Mouse (Mus musculus): ENCODE results near the gene Lcat.

Gene Lcat

DNA sequence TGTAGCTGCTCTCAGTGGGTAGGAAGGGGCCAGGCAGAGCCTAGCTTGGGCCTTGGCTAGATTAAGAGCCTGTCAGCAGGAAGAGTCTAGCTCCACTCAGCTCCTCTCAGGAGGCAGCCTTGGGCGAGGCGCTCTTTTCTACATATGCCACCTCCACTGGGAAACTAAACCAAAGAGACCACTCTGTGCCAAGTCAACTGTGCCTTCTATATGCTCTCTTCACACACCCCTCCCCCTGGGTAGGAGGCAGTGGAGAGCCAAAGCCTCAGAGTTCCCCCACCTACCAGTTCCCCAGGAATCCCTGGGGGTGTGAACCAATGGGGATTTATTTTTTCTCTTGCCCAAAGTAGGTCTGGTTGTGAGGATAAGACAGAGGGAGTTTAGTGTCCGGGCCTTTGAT, 11.9 kb downstream of the Lcat start:
- TF ChIP-seq GATA4 (IDR thresholded peaks at IDR 0.05; ENCODE audit: insufficient replicate concordance, low read length): no peak

DNA sequence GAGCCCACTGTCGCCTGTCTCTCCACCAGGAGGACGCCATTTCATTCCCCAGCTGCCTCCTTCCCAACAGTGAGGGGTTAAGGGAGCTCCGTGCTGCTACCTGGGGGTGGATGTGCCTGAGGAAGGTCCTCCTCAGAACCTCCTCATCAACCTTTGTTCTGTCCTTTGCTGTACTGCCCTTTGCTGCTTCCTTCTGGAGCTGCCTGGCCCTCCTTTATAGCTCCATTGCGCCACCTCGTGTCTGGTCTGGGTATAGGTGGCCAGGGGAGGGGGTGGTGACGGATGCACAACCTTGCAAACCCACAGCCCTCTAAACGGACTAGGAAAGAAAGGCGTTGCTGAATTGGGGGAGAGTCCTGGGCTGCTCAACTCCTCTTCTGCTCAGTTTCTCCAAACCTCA, 12.6 kb downstream of the Lcat start:
- no peak for TF ChIP-seq GATA4 (IDR thresholded peaks at IDR 0.05; ENCODE audit: insufficient replicate concordance, low read length)

DNA sequence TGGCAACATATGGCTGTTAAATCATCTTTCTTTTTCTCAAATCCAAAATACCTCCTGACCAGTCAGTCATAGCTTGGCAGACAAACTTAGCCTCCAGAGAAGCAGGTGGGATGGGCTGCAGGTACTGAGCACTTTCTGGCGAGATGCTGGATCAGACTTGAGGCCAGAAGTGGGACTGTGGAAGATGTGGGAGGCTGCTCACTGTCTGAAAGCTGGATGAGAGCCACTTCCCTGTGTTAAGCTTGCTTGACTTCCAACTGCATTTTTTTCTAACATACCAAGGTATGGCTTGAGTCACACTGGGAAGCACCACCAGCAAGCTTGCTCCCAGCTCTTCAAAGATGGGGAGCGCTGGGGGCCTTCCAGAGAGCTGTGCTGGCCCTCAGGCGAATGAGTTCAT, 18.1 kb downstream of the Lcat start:
- no peak for TF ChIP-seq GATA4 (IDR thresholded peaks at IDR 0.05; ENCODE audit: insufficient replicate concordance, low read length)

DNA sequence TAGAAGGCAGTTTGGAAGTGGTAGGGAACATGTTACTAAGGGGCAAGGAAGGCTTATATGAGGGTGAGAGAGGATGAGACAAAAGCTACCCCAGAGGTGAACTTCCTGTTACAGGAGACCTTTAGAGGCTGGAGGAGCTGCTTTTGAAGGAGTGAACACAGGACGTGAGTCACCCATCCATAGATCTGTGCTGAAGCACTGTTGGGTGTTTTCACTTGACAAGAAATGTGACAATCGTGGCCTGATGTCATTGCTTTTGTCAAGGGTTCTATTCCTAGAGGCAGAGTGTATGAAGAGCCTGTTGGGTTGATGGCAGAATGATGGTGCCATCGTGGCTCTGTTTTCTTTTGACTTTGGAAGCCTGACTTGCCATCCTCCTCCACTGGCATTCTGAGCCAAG, 23.8 kb downstream of the Lcat start:
- TF ChIP-seq GATA4 (IDR thresholded peaks at IDR 0.05; ENCODE audit: insufficient replicate concordance, low read length): no peak

DNA sequence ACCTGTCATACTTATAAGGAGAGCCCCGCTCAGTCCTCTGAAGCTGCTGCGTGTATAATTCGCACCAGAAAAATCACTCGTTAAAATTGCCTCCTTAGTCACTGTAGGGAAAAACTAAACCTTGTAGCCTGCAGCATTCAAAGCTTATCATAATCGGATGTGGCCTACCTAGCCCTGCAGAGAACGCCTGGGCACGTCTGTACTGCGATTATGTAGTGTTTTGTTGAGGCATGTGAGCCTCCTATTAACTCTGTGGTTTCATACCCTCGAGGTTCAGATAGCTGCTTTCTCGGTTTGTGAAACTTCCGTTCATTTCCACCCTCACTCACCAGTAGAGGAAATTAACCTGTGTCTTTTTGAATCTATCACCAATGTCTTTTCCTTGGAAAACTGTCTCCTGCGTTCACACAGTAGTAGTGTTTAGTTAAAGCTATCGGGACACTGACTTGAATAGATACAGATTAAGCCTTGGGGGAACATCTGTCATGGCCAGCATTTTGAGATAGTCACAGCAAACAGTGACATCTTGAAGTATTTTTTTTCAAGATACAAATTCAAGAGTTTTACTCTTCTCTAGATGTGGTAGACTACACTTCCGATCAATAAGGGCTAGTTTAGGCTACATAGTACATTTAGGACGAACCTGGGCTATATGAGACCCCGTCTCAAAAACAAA, 42.1 kb downstream of the Lcat start:
- no peak for TF ChIP-seq GATA4 (IDR thresholded peaks at IDR 0.05; ENCODE audit: insufficient replicate concordance, low read length)

DNA sequence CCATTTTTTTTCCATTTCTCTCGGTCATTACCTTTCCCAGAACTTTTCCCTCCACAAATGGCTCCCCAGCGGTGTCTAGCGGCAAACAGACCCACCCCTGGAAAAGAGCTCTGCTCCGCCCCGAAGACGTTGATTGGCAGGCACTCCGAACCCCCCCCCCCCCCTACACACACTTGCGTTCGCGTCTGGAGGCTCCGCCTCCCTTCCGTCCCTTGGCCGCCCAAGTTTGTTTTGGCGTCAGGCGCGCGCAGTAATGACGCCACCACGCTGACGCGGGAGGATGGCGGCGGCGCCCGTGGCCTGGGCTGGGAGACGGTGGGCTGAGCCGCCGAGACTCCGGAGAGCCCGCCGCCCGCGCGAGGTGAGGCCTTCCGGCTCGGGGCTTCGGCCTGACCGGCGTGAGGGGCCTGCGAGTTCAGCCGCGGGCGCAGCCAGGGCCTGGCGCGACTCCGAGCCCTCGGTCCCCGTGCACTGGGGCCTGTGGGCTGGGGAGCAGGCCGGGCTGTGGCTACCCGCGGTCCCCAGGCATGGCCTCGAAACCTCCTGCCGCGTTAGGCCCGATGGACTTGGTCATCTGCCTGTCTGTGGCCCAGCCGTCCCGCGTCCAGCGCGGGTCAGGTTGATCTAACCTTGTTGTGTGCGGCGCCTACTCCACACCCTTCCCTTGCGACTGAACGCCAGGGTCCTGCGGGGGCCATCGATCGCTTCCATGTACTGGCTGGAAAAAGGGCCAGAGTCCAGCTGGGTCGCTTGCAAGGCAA, 42.8 kb downstream of the Lcat start, which contains the start of gene Pskh1:
TSS of gene Pskh1 (plus strand) at position 262 of the 761 bp plus-strand sequence.
- no peak for TF ChIP-seq GATA4 (IDR thresholded peaks at IDR 0.05; ENCODE audit: insufficient replicate concordance, low read length)

DNA sequence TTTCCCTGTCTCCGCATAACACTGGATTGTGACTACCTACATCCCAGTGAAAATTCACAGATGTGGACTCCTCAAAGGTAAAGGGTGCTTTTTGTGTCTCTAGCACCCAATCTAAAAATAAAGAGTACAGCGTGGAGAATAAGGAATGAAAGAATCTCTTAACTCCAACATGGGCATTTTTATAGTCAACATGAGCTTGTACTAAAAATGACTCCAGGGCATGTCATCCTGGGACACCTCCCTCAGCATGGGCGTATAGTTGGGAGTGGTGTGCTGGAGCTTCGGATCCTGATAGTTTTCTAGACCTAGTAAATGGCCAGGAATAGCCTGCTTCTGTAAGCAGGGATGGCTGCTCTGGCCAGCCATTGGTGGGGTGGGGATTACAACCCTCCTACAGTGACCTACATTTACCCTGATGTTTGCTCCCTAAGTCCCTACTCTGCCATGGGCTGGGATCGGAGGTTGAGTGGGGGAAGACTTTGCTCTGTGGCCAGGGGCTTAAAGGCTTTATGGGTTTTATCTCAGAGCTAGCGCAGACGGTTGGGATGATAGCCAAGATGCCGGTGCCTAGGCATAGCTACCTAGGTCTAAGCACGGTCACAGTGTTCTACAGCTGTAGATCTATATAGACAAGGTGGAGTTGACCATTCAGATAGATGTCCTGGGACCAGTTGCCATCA, 45.2 kb downstream of the Lcat start:
- TF ChIP-seq GATA4 (IDR thresholded peaks at IDR 0.05; ENCODE audit: insufficient replicate concordance, low read length): no peak

DNA sequence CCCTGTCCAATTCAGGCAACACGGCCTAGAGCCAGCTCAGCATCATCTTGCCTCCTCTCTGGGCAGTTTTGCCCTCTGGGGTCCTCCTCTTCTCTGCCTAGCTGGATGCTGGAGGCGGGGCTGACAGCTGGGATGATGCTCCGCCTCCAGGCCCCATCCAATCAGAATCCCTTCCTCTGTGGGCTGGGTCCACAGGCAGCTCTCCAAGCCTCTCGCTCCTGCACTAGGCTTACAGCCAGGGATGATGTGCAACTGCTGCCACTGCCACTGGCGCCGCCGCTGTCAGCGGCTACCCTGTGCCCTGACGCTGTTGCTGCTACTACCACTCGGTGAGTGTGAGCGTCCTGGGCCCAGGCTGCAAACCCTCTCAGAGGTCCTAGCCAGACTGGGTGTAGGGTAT, 49.8 kb downstream of the Lcat start, which contains the start of gene Nrn1l:
TSS of gene Nrn1l (plus strand) at position 229 of the 400 bp plus-strand sequence.
- no peak for TF ChIP-seq GATA4 (IDR thresholded peaks at IDR 0.05; ENCODE audit: insufficient replicate concordance, low read length)

DNA sequence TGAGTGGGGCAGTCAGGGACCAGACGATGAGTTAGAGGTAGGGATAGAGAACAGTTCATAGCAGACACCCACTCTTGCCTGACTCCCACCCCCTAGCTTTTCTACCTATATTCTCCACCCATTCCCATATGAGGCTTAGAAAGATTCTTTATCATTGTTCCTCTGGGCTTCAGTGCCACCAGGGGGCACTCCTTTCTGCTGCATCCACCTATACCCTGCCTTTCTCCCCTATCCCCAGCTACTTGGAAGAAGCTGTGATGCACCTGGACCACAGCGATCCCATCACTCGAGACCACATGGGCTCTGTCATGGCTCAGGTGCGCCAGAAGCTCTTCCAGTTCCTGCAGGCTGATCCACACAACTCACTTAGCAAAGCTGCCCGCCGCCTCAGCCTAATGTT, 50.8 kb downstream of the Lcat start:
- TF ChIP-seq GATA4 (IDR thresholded peaks at IDR 0.05; ENCODE audit: insufficient replicate concordance, low read length): no peak

DNA sequence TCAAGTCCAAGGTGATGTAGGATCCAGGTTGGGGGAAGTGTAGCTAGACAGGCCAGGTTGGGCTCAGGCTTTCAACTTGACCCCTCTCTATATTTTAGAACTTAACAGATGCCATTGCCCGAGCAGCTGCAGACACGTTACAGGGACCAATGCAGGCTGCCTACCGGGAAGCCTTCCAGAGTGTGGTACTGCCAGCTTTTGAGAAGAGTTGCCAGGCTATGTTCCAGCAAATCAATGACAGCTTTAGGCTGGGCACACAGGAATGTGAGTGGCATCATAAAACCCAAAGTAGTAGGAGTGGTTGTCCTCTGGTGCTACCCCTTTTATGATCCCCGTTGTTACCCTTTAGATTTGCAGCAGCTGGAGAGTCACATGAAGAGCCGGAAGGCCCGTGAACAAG, 52.3 kb downstream of the Lcat start:
- TF ChIP-seq GATA4 (IDR thresholded peaks at IDR 0.05; ENCODE audit: insufficient replicate concordance, low read length): no peak

DNA sequence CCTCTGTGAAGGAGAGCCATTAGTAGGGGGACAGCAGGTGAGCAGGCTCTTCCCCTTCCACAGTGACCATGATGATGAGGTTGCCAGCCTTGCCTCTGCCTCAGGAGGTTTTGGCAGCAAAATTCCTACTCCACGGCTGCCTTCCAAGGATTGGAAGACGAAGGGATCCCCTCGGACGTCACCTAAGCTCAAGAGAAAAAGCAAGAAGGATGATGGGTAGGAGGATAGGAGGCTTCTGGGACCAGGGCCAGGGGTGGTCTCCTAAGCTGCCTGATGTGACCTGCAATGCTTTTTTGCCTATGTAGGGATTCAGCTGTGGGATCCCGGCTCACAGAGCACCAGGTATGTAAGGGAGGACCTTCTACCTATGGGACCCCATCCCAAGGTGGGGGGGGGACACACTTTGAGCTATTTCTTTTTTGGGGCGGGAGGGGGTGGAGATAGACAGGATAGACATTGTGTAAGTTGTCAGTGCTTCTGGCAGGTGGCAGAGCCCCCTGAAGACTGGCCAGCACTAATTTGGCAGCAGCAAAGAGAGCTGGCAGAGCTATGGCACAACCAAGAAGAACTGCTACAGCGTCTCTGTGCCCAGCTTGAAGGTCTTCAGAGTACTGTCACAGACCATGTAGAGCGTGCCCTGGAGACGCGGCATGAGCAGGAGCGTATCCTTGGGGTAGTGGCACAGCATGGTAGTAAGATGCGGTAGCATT, 53.3 kb downstream of the Lcat start:
- TF ChIP-seq GATA4 (IDR thresholded peaks at IDR 0.05; ENCODE audit: insufficient replicate concordance, low read length): no peak
